Mouse (Mus musculus) liver, embryonic 14.5 days (tissue): ENCODE results near the gene Olfr788.

ENCODE experiments used
- CTCF ChIP-seq: IDR thresholded peaks from 2 replicates; pipeline ENCODE4 v1.5.1; 2016; ENCODE audit warnings: antibody characterized with exemption, low read depth, control low read depth
- EP300 ChIP-seq: IDR thresholded peaks from 2 replicates; pipeline ENCODE4 v1.6.1; 2016; ENCODE audit warnings: antibody characterized with exemption, low read depth

DNA sequence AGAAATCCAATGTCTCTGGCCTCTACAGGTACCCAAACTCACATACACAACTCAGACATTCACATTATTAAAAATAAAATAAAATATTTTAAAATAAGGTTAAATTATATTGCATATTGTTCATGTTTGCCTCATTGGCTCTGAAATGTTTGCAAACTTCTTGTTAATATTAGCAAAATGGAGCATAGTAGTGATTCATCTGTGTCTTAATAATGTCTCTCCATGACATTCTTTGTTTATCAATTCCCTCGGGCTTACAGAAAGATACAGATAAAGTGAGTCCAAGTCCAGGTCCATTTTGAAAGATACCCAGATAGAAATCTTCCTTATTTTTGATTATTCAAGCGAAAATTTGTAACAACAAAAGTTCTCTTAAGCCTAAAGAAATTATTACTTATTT lies 13.7 kb downstream of the Olfr788 start, which contains the start of gene Olfr789:
- TF ChIP-seq CTCF, result no peak
- TF ChIP-seq EP300, result no peak
